Mouse (Mus musculus) stomach, embryonic 14.5 days (tissue): ENCODE data around the gene Scp2d1. TPM values are rescaled to one million over a fixed set of nuclear protein-coding genes. Genes with fewer than 3 reads are reported as not detected.

Experiments
- polyA plus RNA-seq: library from polyadenylated mRNA; unstranded; fragments of >200 nt; fragmentation: Nextera tagmentation; extraction: Ambion mirVana; gene quantifications from 2 replicates; pipeline ENCODE4 v1.2.1, GENCODE M21; 2014

Gene Scp2d1
- polyA plus RNA-seq, 1 experiment from 2014 or later: not detected

Other genes starting within 250 kb of the Scp2d1 start
- gene Smim26, start 229.6 kb upstream of the Scp2d1 start, polyA plus RNA-seq: 38.5 and 39.1 TPM in 2 replicates
- gene Dtd1, start 223.8 kb upstream of the Scp2d1 start, polyA plus RNA-seq: 36.9 and 39.6 TPM in 2 replicates